Mouse (Mus musculus): ENCODE measurements at regions not wholly inside any gene's neighbourhood (a gene's known extent, or its start where the extent isn't known, plus 50 kb on each side); places are given as distances from the start of the nearest gene placed in this dataset.

- in situ Hi-C loops (cut with MboI, MseI), result no loop called here
Measured at GRCm38 (mm10) chr14:60439106-60439505, 66.0 kb downstream of the Amer2 start.

GRCm38 (mm10) chr14:60443821-60444551, 70.9 kb downstream of the Amer2 start:
- in situ Hi-C loops (cut with MboI, MseI), result no loop called here

GRCm38 (mm10) chr14:60444552-60444937, 71.5 kb downstream of the Amer2 start:
- in situ Hi-C loops (cut with MboI, MseI), result no loop called here

GRCm38 (mm10) chr14:60446037-60446436, 73.0 kb downstream of the Amer2 start:
- in situ Hi-C loops (cut with MboI, MseI), result no loop called here

- in situ Hi-C loops (cut with MboI, MseI), result no loop called here
Measured at GRCm38 (mm10) chr14:60451216-60451615, 78.2 kb downstream of the Amer2 start.

- in situ Hi-C loops (cut with MboI, MseI), result no loop called here
Measured at GRCm38 (mm10) chr14:60451684-60452083, 78.6 kb downstream of the Amer2 start.

GRCm38 (mm10) chr14:60456767-60457166, 83.7 kb downstream of the Amer2 start:
- in situ Hi-C loops (cut with MboI, MseI), result no loop called here

GRCm38 (mm10) chr14:60484996-60485888, 112.2 kb downstream of the Amer2 start:
- in situ Hi-C loops (cut with MboI, MseI), result no loop called here

GRCm38 (mm10) chr14:60485889-60486274, 112.8 kb downstream of the Amer2 start:
- in situ Hi-C loops (cut with MboI, MseI), result no loop called here

- in situ Hi-C loops (cut with MboI, MseI), result no loop called here
Measured at GRCm38 (mm10) chr14:60486278-60486935, 113.3 kb downstream of the Amer2 start.

GRCm38 (mm10) chr14:60489111-60489510, 116.1 kb downstream of the Amer2 start:
- in situ Hi-C loops (cut with MboI, MseI), result no loop called here

- in situ Hi-C loops (cut with MboI, MseI), result no loop called here
Measured at GRCm38 (mm10) chr14:60490886-60491285, 117.8 kb downstream of the Amer2 start.

- in situ Hi-C loops (cut with MboI, MseI), result no loop called here
Measured at GRCm38 (mm10) chr14:60495441-60495840, 122.4 kb downstream of the Amer2 start.

GRCm38 (mm10) chr14:60502552-60502951, 129.5 kb downstream of the Amer2 start:
- in situ Hi-C loops (cut with MboI, MseI), result no loop called here

GRCm38 (mm10) chr14:60505066-60505465, 128.7 kb upstream of the Spata13 start:
- in situ Hi-C loops (cut with MboI, MseI), result no loop called here

GRCm38 (mm10) chr14:60506296-60506695, 127.5 kb upstream of the Spata13 start:
- in situ Hi-C loops (cut with MboI, MseI), result no loop called here

- in situ Hi-C loops (cut with MboI, MseI), result no loop called here
Measured at GRCm38 (mm10) chr14:60513560-60513959, 120.2 kb upstream of the Spata13 start.

GRCm38 (mm10) chr14:60515094-60515786, 118.6 kb upstream of the Spata13 start:
- in situ Hi-C loops (cut with MboI, MseI), result loop anchor here (5.0 kb wide), 3 partner anchors 177 to 262 kb away; no protein-coding TSS in a partner anchor

- in situ Hi-C loops (cut with MboI, MseI), result loop anchor here (5.0 kb wide), 3 partner anchors 174 to 259 kb away; no protein-coding TSS in a partner anchor
Measured at GRCm38 (mm10) chr14:60517891-60518290, 115.9 kb upstream of the Spata13 start.

- in situ Hi-C loops (cut with MboI, MseI), result loop anchor here in 1 of 2 experiments (5.0 kb wide), 2 partner anchors 169 to 534 kb away; no protein-coding TSS in a partner anchor
Measured at GRCm38 (mm10) chr14:60523010-60523409, 110.8 kb upstream of the Spata13 start.

- in situ Hi-C loops (cut with MboI, MseI), result loop anchor here in 1 of 2 experiments (5.0 kb wide), 3 partner anchors 47 to 532 kb away; no protein-coding TSS in a partner anchor
Measured at GRCm38 (mm10) chr14:60524869-60525268, 108.9 kb upstream of the Spata13 start.
